Mouse (Mus musculus): ENCODE results near the gene Chmp6. TPM values are rescaled to one million over a fixed set of nuclear protein-coding genes. Genes with fewer than 3 reads are reported as not detected.

Gene Chmp6
- 83.6 and 89.9 TPM in 2 replicates for polyA plus RNA-seq (2015; fragmentation: Nextera tagmentation; extraction: Ambion mirVana)

GRCm38 (mm10) chr11:119913291-119913934 lies at the start of gene Chmp6:
Gene Chmp6, plus strand, starts transcription at chr11:119913441.
- H3K4me2 ChIP-seq (replicated peaks; ENCODE audit: low read depth, low read length) = peak within 1 kb of the TSS; percentile 89
- H3K4me3 ChIP-seq (ENCODE audit: low read depth, low read length) = peak within 1 kb of the TSS; percentile 95
- WGBS = 2% methylated on average over 42 of the region's 48 CpGs
- H3K36me3 ChIP-seq (ENCODE audit: insufficient read depth, low read length) = peaks cover 17% of the 10 kb centered on the region; the same call in 1 of the 2 replicates
- H3K9ac ChIP-seq (replicated peaks; ENCODE audit: low read depth) = peak within 1 kb of the TSS; percentile 98
- H3K27ac ChIP-seq (ENCODE audit: low read length) = peak within 1 kb of the TSS; percentile 88
- no peak for TF ChIP-seq EP300 (IDR thresholded peaks at IDR 0.05)
- TF ChIP-seq CTCF (IDR thresholded peaks at IDR 0.05) = peak; percentile 31
- DNase-seq (ENCODE audit: low spot score) = peak; percentile 84
- H3K4me1 ChIP-seq (ENCODE audit: insufficient read depth, low read depth, low read length) = peaks cover 34% of the 10 kb centered on the region
- ATAC-seq = peak; percentile 62
- H3K9me3 ChIP-seq (ENCODE audit: low read length) = no peaks in the 10 kb centered on the region
- no peaks in the 10 kb centered on the region for H3K27me3 ChIP-seq (replicated peaks; ENCODE audit: insufficient read depth, low read length)

- DNase-seq (ENCODE audit: low spot score) = no peak
- H3K36me3 ChIP-seq (ENCODE audit: insufficient read depth, low read length) = peaks cover 8% of the 10 kb centered on the region; the same call in 1 of the 2 replicates
- H3K4me1 ChIP-seq (ENCODE audit: insufficient read depth, low read depth, low read length) = no peaks in the 10 kb centered on the region
- ATAC-seq = no peak
- WGBS = 72% methylated on average over 6 of the region's 6 CpGs
- no peak overlapping the region for H3K4me3 ChIP-seq (ENCODE audit: low read depth, low read length)
- H3K9me3 ChIP-seq (ENCODE audit: low read length) = no peaks in the 10 kb centered on the region
- H3K27me3 ChIP-seq (replicated peaks; ENCODE audit: insufficient read depth, low read length) = no peaks in the 10 kb centered on the region
- no peak overlapping the region for H3K9ac ChIP-seq (replicated peaks; ENCODE audit: low read depth)
- H3K27ac ChIP-seq (ENCODE audit: low read length) = no peak overlapping the region
- TF ChIP-seq CTCF (IDR thresholded peaks at IDR 0.05) (no peak), EP300 (IDR thresholded peaks at IDR 0.05) (no peak)
- no peak overlapping the region for H3K4me2 ChIP-seq (replicated peaks; ENCODE audit: low read depth, low read length)
Measured at GRCm38 (mm10) chr11:119866837-119867236, 46.4 kb upstream of the Chmp6 start.

- Histone ChIP-seq H3K9me3 (ENCODE audit: low read length) (no peaks in the 10 kb centered on the region), H3K4me1 (ENCODE audit: insufficient read depth, low read depth, low read length) (no peaks in the 10 kb centered on the region), H3K9ac (replicated peaks; ENCODE audit: low read depth) (no peak overlapping the region), H3K4me3 (ENCODE audit: low read depth, low read length) (no peak overlapping the region), H3K36me3 (ENCODE audit: insufficient read depth, low read length) (peaks cover 13% of the 10 kb centered on the region), H3K27me3 (replicated peaks; ENCODE audit: insufficient read depth, low read length) (no peaks in the 10 kb centered on the region), H3K27ac (ENCODE audit: low read length) (no peak overlapping the region), H3K4me2 (replicated peaks; ENCODE audit: low read depth, low read length) (no peak overlapping the region)
- ATAC-seq (0 out of 2 replicates have a peak, but pooled peaks have one; percentile 32), DNase-seq (ENCODE audit: low spot score) (peak; percentile 21)
- WGBS = 64% methylated on average over 3 of the region's 3 CpGs
- no peak for TF ChIP-seq CTCF (IDR thresholded peaks at IDR 0.05)
- no peak for TF ChIP-seq EP300 (IDR thresholded peaks at IDR 0.05)
Measured at GRCm38 (mm10) chr11:119868138-119868537, 45.1 kb upstream of the Chmp6 start.

- Histone ChIP-seq H3K4me1 (ENCODE audit: insufficient read depth, low read depth, low read length) (no peaks in the 10 kb centered on the region), H3K4me2 (replicated peaks; ENCODE audit: low read depth, low read length) (no peak overlapping the region), H3K27ac (ENCODE audit: low read length) (peak overlapping the region; percentile 4; the same call in 1 of the 2 replicates), H3K9ac (replicated peaks; ENCODE audit: low read depth) (no peak overlapping the region), H3K27me3 (replicated peaks; ENCODE audit: insufficient read depth, low read length) (no peaks in the 10 kb centered on the region), H3K36me3 (ENCODE audit: insufficient read depth, low read length) (peaks cover 13% of the 10 kb centered on the region), H3K9me3 (ENCODE audit: low read length) (no peaks in the 10 kb centered on the region), H3K4me3 (ENCODE audit: low read depth, low read length) (no peak overlapping the region)
- peak; percentile 46; the same call in 1 of the 2 replicates for ATAC-seq
- TF ChIP-seq CTCF (IDR thresholded peaks at IDR 0.05) (no peak), EP300 (IDR thresholded peaks at IDR 0.05) (no peak)
- WGBS = 71% methylated on average over 4 of the region's 4 CpGs
- no peak for DNase-seq (ENCODE audit: low spot score)
Measured at GRCm38 (mm10) chr11:119868556-119868955, 44.7 kb upstream of the Chmp6 start.

- peaks cover 13% of the 10 kb centered on the region for H3K36me3 ChIP-seq (ENCODE audit: insufficient read depth, low read length)
- no peaks in the 10 kb centered on the region for H3K9me3 ChIP-seq (ENCODE audit: low read length)
- no peak for TF ChIP-seq CTCF (IDR thresholded peaks at IDR 0.05)
- TF ChIP-seq EP300 (IDR thresholded peaks at IDR 0.05) = no peak
- H3K27me3 ChIP-seq (replicated peaks; ENCODE audit: insufficient read depth, low read length) = no peaks in the 10 kb centered on the region
- no peak overlapping the region for H3K9ac ChIP-seq (replicated peaks; ENCODE audit: low read depth)
- H3K27ac ChIP-seq (ENCODE audit: low read length) = no peak overlapping the region
- 87% methylated on average over 7 of the region's 7 CpGs for WGBS
- no peak for DNase-seq (ENCODE audit: low spot score)
- no peaks in the 10 kb centered on the region for H3K4me1 ChIP-seq (ENCODE audit: insufficient read depth, low read depth, low read length)
- no peak for ATAC-seq
- H3K4me2 ChIP-seq (replicated peaks; ENCODE audit: low read depth, low read length) = no peak overlapping the region
- no peak overlapping the region for H3K4me3 ChIP-seq (ENCODE audit: low read depth, low read length)
Measured at GRCm38 (mm10) chr11:119871141-119871540, 42.1 kb upstream of the Chmp6 start.

GRCm38 (mm10) chr11:119873643-119874042 lies 39.6 kb upstream of the Chmp6 start:
- no peaks in the 10 kb centered on the region for H3K27me3 ChIP-seq (replicated peaks; ENCODE audit: insufficient read depth, low read length)
- H3K9me3 ChIP-seq (ENCODE audit: low read length) = no peaks in the 10 kb centered on the region
- no peak overlapping the region for H3K4me3 ChIP-seq (ENCODE audit: low read depth, low read length)
- no peak overlapping the region for H3K4me2 ChIP-seq (replicated peaks; ENCODE audit: low read depth, low read length)
- ATAC-seq = peak; percentile 93
- peak; percentile 72 for DNase-seq (ENCODE audit: low spot score)
- no peak overlapping the region for H3K9ac ChIP-seq (replicated peaks; ENCODE audit: low read depth)
- H3K36me3 ChIP-seq (ENCODE audit: insufficient read depth, low read length) = peaks cover 17% of the 10 kb centered on the region
- 56% methylated on average over 4 of the region's 4 CpGs for WGBS
- TF ChIP-seq CTCF (IDR thresholded peaks at IDR 0.05) (no peak), EP300 (IDR thresholded peaks at IDR 0.05) (no peak)
- no peak overlapping the region for H3K27ac ChIP-seq (ENCODE audit: low read length)
- H3K4me1 ChIP-seq (ENCODE audit: insufficient read depth, low read depth, low read length) = no peaks in the 10 kb centered on the region

All from lung, postnatal 0 days (tissue).